Mouse (Mus musculus) kidney, adult 9 months (tissue): ENCODE results near the gene Cd276.
A peak's percentile ranks its signal among the peaks of the same experiment; 100 is the strongest.
"Not testable (repeated sequence)": the region's sequence is repeated elsewhere in the genome, so short reads cannot be mapped to it uniquely, and the experiment has no call there.

ENCODE experiments used
- DNase-seq: peaks from one replicate; pipeline ENCODE4 v3.0.0; 2022

The Cd276 gene

GRCm38 (mm10) chr9:58554908-58555684 is at the start of gene Cd276:
TSS of gene Cd276 (minus strand) at chr9:58555437.
- DNase-seq = peak; percentile 38

- no peak for DNase-seq
Measured at GRCm38 (mm10) chr9:58595313-58595712, 40.1 kb upstream of the Cd276 start.

GRCm38 (mm10) chr9:58588657-58589056 is 33.4 kb upstream of the Cd276 start:
- DNase-seq = no peak

GRCm38 (mm10) chr9:58584323-58584722 is 29.1 kb upstream of the Cd276 start:
- no peak for DNase-seq

- no peak for DNase-seq
Measured at GRCm38 (mm10) chr9:58583267-58583641, 28.0 kb upstream of the Cd276 start.

- DNase-seq = peak; percentile 23
Measured at GRCm38 (mm10) chr9:58582581-58583266, 27.5 kb upstream of the Cd276 start.

- DNase-seq = peak; percentile 98
Measured at GRCm38 (mm10) chr9:58581958-58582540, 26.8 kb upstream of the Cd276 start, which contains the start of gene Nptn. TSS of gene Nptn (plus strand) at chr9:58582240.

- DNase-seq = no peak
Measured at GRCm38 (mm10) chr9:58581283-58581930, 26.2 kb upstream of the Cd276 start.

- not testable (repeated sequence) for DNase-seq
Measured at GRCm38 (mm10) chr9:58580453-58581195, 25.4 kb upstream of the Cd276 start.

GRCm38 (mm10) chr9:58578669-58579068 is 23.4 kb upstream of the Cd276 start:
- peak; percentile 94 for DNase-seq

GRCm38 (mm10) chr9:58571001-58571400 is 15.8 kb upstream of the Cd276 start:
- DNase-seq = no peak

- peak; percentile 32 for DNase-seq
Measured at GRCm38 (mm10) chr9:58567682-58568081, 12.4 kb upstream of the Cd276 start.

- not testable (repeated sequence) for DNase-seq
Measured at GRCm38 (mm10) chr9:58565945-58566344, 10.7 kb upstream of the Cd276 start.

- no peak for DNase-seq
Measured at GRCm38 (mm10) chr9:58560211-58560610, 5.0 kb upstream of the Cd276 start.

GRCm38 (mm10) chr9:58557457-58558455 is 2.5 kb upstream of the Cd276 start:
- no peak for DNase-seq

GRCm38 (mm10) chr9:58556627-58557026 is 1.4 kb upstream of the Cd276 start:
- no peak for DNase-seq

GRCm38 (mm10) chr9:58555685-58556414 is 613 bp upstream of the Cd276 start:
- no peak for DNase-seq

- no peak for DNase-seq
Measured at GRCm38 (mm10) chr9:58554056-58554907, 955 bp downstream of the Cd276 start.

GRCm38 (mm10) chr9:58552083-58552482 is 3.2 kb downstream of the Cd276 start:
- DNase-seq = no peak

- DNase-seq = no peak
Measured at GRCm38 (mm10) chr9:58550928-58551327, 4.3 kb downstream of the Cd276 start.
